Mouse (Mus musculus) testis, adult 2 months (tissue): Measurements from ENCODE around the gene Odf2l. TPM values are rescaled to one million over a fixed set of nuclear protein-coding genes. Genes with fewer than 3 reads are reported as not detected.

Source experiments
- H3K27ac ChIP-seq: fragments of 200-500 bp; 2 replicates; pipeline ENCODE4 v1.5.1; 2012; ENCODE audit warnings: low read depth, low read length; ENCODE audit not compliant: control insufficient read depth, insufficient read depth
- H3K27me3 ChIP-seq: fragments of 200-500 bp; 2 replicates; pipeline ENCODE4 v1.6.1; 2012; ENCODE audit warnings: mild to moderate bottlenecking, low read length, moderate library complexity; ENCODE audit not compliant: control insufficient read depth, insufficient read depth
- H3K36me3 ChIP-seq: fragments of 200-500 bp; 2 replicates; pipeline ENCODE4 v1.6.1; 2012; ENCODE audit warnings: mild to moderate bottlenecking, low read length; ENCODE audit not compliant: control insufficient read depth, insufficient read depth
- H3K4me1 ChIP-seq: fragments of 200-500 bp; 2 replicates; pipeline ENCODE4 v1.6.1; 2012; ENCODE audit warnings: low read length; ENCODE audit not compliant: control insufficient read depth, insufficient read depth
- H3K4me3 ChIP-seq: fragments of 200-500 bp; 2 replicates; pipeline ENCODE4 v1.5.1; 2012; ENCODE audit warnings: low read depth, mild to moderate bottlenecking, low read length, moderate library complexity, mixed read lengths; ENCODE audit not compliant: control insufficient read depth
- CTCF ChIP-seq: fragments of 200-500 bp; IDR thresholded peaks from 2 replicates; pipeline ENCODE4 v1.5.1; 2012; ENCODE audit warnings: low read depth, mild to moderate bottlenecking, inconsistent platforms, low read length, moderate library complexity; ENCODE audit not compliant: control insufficient read depth, insufficient read depth, insufficient replicate concordance
- POLR2A ChIP-seq: fragments of 200-500 bp; IDR thresholded peaks from 2 replicates; pipeline ENCODE4 v1.6.1; 2012; ENCODE audit warnings: low read depth, mild to moderate bottlenecking, inconsistent platforms, low read length, moderate library complexity; ENCODE audit not compliant: control insufficient read depth
- polyA plus RNA-seq: library from polyadenylated mRNA; depleted of rRNA; stranded (reverse); fragments of >200 nt; gene quantifications from 2 replicates; pipeline ENCODE4 v1.2.3, GENCODE M21; 2012; rRNA removed

Odf2l gene
- polyA plus RNA-seq, 1 experiment = 11.2 TPM

DNA sequence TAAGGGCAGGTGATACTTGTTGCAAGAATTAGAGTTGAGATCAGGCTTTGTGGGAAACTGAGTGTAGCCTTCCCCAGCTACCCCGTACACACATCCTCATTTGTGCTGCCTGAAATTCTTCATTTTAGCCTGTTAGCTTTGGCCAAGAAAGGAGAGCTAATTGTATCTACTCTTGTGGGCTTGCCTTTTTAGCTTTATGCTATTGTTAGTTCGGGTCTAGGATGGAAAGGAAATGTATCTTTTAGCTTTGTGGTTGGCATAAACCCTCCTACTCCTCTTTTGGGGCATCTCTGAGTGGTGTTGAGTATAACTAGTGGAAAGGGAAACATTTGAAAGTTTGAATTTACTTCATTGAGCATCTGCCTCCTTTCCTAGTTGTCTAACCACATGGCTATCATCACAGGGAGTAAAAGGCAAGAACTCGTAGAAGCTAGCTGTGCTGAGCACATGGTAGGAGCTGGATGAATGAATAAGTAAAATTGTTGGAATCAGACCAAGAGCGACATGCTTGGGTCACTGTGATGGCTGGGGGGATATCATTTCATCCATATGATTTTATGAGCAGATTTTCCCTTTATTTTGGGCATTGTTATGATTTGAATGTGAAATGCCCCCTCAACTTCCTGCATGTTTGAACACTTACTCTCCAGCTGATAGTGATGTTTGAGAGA lies 53.1 kb downstream of the Odf2l start:
- TF ChIP-seq CTCF (no peak), POLR2A (no peak)
- Histone ChIP-seq H3K4me3 (no peak overlapping the region), H3K4me1 (no peaks in the 10 kb centered on the region), H3K36me3 (no peaks in the 10 kb centered on the region), H3K27me3 (no peaks in the 10 kb centered on the region), H3K27ac (no peak overlapping the region)

DNA sequence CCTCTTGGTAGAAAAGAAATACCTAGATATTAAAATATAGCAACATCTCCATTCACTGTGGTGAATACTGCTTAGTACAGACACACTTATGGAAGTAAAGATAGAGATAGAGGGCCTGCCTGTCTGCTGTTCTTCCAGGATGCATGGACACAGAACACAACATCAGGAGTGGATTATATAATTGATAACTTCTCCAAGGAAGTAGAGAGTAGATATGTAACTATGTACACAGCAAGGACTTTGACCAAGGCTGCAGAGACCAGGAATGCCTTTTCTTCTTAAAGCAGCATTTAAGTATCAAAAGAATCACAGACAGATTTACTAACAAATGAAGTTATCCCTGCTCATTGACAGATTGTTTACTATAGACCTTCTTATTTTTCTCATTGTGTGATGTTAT lies 66.3 kb downstream of the Odf2l start:
- H3K4me1 ChIP-seq = no peaks in the 10 kb centered on the region
- H3K27ac ChIP-seq = no peak overlapping the region
- H3K36me3 ChIP-seq = no peaks in the 10 kb centered on the region
- no peak for TF ChIP-seq POLR2A
- TF ChIP-seq CTCF = no peak
- no peaks in the 10 kb centered on the region for H3K27me3 ChIP-seq
- H3K4me3 ChIP-seq = no peak overlapping the region

DNA sequence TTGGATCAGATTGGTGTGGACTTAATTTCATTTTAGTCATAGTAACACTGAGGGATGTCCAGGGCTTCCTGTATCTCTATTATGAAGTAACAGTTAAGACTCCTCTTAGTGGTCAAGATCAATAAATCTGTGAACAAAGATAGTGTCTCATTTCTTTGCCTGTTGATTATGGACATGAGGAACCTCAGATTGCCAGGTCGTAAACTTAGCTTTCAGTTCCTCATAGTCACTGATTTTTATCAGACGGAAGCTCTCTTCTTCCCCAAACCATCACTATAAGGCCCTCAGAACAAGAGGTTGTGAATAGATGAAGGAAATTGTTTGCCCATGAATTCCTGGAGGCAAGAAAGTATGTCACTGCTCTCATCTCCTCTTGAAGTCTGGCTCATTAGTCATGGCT lies 73.6 kb downstream of the Odf2l start:
- Histone ChIP-seq H3K27ac (no peak overlapping the region), H3K27me3 (no peaks in the 10 kb centered on the region), H3K36me3 (no peaks in the 10 kb centered on the region), H3K4me3 (no peak overlapping the region), H3K4me1 (no peaks in the 10 kb centered on the region)
- no peak for TF ChIP-seq POLR2A
- no peak for TF ChIP-seq CTCF

DNA sequence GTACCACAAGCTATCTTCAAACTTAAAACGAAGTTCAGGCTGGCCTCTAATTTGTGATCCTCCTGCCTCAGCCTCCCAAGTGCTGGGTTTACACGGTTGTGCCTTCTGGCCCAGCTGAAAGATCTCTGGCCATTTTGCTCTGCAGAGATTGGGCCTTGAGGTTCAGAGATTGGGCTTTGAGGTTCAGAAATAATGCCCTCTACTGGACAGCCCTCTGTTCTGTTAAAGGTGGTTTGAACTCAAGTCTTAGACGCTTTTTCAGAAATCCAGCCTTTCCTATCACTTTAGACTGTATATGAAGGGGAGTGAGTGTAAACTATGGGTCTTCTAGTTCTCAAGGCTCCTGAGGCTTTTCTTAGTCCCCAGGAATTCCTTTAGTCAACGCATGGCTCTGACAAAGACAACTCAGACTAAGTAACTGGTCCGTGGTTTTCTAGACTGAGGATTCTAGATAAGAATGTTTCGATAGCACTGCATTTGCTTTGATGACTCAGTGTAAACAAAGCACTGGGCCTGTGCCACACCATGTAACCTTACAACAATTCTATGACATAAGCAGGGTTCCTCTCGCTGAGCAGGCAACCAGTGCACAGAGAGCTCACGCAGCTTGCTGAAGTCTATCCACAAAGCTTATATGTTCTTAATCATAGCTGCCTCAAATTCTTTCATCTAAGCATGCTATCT lies 77.0 kb downstream of the Odf2l start:
- Histone ChIP-seq H3K36me3 (no peaks in the 10 kb centered on the region), H3K4me3 (no peak overlapping the region), H3K27me3 (no peaks in the 10 kb centered on the region), H3K4me1 (no peaks in the 10 kb centered on the region), H3K27ac (no peak overlapping the region)
- no peak for TF ChIP-seq CTCF
- no peak for TF ChIP-seq POLR2A

DNA sequence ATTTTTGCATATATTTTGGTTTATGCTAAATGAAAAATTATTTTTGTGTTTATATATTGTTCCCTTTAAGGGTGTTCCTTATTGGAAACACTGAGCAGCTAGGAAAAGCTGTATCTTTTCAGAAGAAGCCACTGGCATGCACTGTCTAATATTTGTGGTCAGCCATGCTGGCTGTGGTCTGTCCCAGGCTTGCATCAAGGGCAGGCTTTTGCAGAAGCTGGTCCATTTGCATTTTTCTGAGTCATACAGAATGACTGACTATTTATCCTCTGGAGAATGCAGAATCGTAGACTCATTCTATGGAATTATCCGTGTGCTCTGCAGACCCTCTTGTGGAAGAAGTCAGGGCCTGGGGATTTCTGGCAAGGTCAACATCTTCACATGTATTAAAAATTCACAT lies 79.7 kb downstream of the Odf2l start:
- Histone ChIP-seq H3K4me1 (no peaks in the 10 kb centered on the region), H3K27me3 (no peaks in the 10 kb centered on the region), H3K4me3 (no peak overlapping the region), H3K36me3 (no peaks in the 10 kb centered on the region), H3K27ac (no peak overlapping the region)
- TF ChIP-seq POLR2A (no peak), CTCF (no peak)

Other genes starting within 250 kb of the Odf2l start
- gene Clca4b, start 186.1 kb upstream of the Odf2l start, polyA plus RNA-seq = not detected in 2 replicates
- not detected in 2 replicates for gene Clca4a, start 143.5 kb upstream of the Odf2l start, polyA plus RNA-seq
- gene Clca1, start 85.8 kb upstream of the Odf2l start, polyA plus RNA-seq = 0.13 and 0.14 TPM in 2 replicates
- 0.07 and 0.10 TPM in 2 replicates for gene Clca2, start 19.1 kb upstream of the Odf2l start, polyA plus RNA-seq
- 0.37 and 0.53 TPM in 2 replicates for gene Col24a1, start 173.9 kb downstream of the Odf2l start, polyA plus RNA-seq